Mouse (Mus musculus) cortical plate, adult 2 months (tissue): ENCODE measurements around the gene Ttc39d. TPM values are rescaled to one million over a fixed set of nuclear protein-coding genes. Genes with fewer than 3 reads are reported as not detected.
"Not testable (repeated sequence)": the region's sequence is repeated elsewhere in the genome, so short reads cannot be mapped to it uniquely, and the experiment has no call there.

Experiments
- H3K27ac ChIP-seq: fragments of 200-500 bp; 2 replicates; pipeline ENCODE4 v1.5.1; 2012; ENCODE audit warnings: low read length, control low read depth, inconsistent platforms; ENCODE audit not compliant: insufficient read depth
- H3K4me1 ChIP-seq: fragments of 200-500 bp; 2 replicates; pipeline ENCODE4 v1.6.1; 2011; ENCODE audit warnings: low read length; ENCODE audit not compliant: control insufficient read depth, insufficient read depth
- H3K4me3 ChIP-seq: fragments of 200-500 bp; 2 replicates; pipeline ENCODE4 v1.5.1; 2011; ENCODE audit warnings: mild to moderate bottlenecking, low read length, control low read depth; ENCODE audit not compliant: insufficient read depth
- CTCF ChIP-seq: fragments of 200-500 bp; IDR thresholded peaks from 2 replicates; pipeline ENCODE4 v1.5.1; 2011; ENCODE audit warnings: mild to moderate bottlenecking, control low read depth, low read length; ENCODE audit not compliant: insufficient read depth; ENCODE audit errors: extremely low read depth
- POLR2A ChIP-seq: fragments of 200-500 bp; IDR thresholded peaks from 2 replicates; pipeline ENCODE4 v1.6.1; 2011; ENCODE audit warnings: mild to moderate bottlenecking, low read length, control low read depth; ENCODE audit not compliant: insufficient read depth; ENCODE audit errors: extremely low read depth
- polyA plus RNA-seq: library from polyadenylated mRNA; depleted of rRNA; stranded (reverse); fragments of >200 nt; gene quantifications from 2 replicates; pipeline ENCODE4 v1.2.3, GENCODE M21; 2012

Gene Ttc39d
- polyA plus RNA-seq, 1 experiment, result 0.08 TPM

DNA sequence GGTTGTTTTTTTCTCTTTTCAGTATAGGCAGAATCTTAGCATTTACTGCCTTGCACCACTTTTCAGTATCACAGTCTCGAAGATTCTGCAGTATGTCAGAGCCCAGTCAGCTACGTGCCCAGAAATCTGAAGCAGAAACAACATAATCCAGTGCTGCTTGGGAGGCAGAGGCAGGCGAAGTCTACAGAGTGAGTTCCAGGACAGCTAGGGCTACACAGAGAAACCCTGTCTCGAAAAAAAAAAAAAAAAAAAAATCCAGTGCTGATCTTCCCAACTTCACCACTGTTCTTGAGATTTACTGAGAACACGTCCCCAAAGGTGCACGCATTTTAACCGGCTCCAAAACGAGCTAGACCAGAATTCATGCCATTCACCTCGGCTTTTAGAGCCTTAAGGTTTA lies 16.6 kb downstream of the Ttc39d start:
- Histone ChIP-seq H3K4me3 (peak overlapping the region; percentile 36), H3K4me1 (no peaks in the 10 kb centered on the region; the same call in 1 of the 2 replicates), H3K27ac (no peak overlapping the region)
- no peak for TF ChIP-seq POLR2A
- TF ChIP-seq CTCF, result no peak

DNA sequence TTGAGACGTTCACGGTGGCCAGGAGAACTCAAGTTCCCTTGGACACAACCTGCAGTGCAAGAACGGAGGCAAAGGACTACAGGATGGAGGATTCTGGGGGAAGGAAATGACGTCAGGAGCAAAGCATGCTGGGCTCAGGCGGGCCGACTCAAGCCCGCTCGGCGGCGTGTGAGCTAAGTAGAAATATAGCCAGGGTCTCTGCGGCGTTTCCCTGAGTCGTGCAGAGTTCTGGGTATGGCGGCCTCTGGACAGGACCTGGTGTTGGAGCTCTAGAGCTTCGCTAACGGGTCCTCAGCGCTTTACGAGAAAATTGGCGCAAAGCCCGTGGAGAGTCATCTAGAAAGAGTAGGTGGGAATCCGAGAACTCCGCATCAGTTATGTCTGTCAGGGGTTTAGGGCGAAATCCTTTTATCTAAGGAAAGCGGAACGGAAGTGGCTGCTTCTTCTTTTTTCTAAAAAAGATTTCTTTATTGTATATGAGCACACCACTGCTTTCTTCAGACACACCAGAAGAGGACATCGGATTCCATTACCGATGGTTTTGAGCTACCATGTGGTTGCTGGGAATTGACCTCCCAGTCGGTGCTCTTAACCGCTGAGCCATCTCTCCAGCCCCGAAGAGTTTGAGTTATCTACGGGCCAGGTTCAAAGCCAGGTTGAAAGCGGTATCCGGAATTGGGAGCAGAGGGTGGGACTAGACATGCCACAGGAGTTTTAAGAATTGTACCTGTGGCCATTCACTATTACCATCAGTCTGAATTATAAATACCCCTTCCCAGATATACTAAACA lies 17.3 kb downstream of the Ttc39d start, which contains the start of gene Gemin6:
TSS of gene Gemin6 (plus strand) at position 116 of the 791 bp plus-strand sequence.
- H3K27ac ChIP-seq, result no peak within 1 kb of the TSS
- no peaks in the 10 kb centered on the region; the same call in 1 of the 2 replicates for H3K4me1 ChIP-seq
- TF ChIP-seq CTCF, result no peak
- peak; percentile 79 for TF ChIP-seq POLR2A
- peak within 1 kb of the TSS; percentile 36 for H3K4me3 ChIP-seq

GRCm38 (mm10) chr17:80225142-80225541 lies 17.9 kb downstream of the Ttc39d start:
- not testable (repeated sequence) for H3K4me1 ChIP-seq, H3K27ac ChIP-seq
- peak overlapping the region; percentile 36; the same call in 1 of the 2 replicates for H3K4me3 ChIP-seq

GRCm38 (mm10) chr17:80229396-80229795 lies 22.1 kb downstream of the Ttc39d start:
- TF ChIP-seq CTCF (no peak), POLR2A (no peak)
- peaks cover 2% of the 10 kb centered on the region for H3K4me1 ChIP-seq
- no peak overlapping the region for H3K27ac ChIP-seq
- H3K4me3 ChIP-seq, result no peak overlapping the region

- no peak overlapping the region for H3K4me3 ChIP-seq
- no peak overlapping the region for H3K27ac ChIP-seq
- H3K4me1 ChIP-seq, result peaks cover 4% of the 10 kb centered on the region; the same call in 1 of the 2 replicates
- no peak for TF ChIP-seq POLR2A
- no peak for TF ChIP-seq CTCF
These were observed 26.6 kb downstream of the Ttc39d start for GRCm38 (mm10) chr17:80233844-80234243.

DNA sequence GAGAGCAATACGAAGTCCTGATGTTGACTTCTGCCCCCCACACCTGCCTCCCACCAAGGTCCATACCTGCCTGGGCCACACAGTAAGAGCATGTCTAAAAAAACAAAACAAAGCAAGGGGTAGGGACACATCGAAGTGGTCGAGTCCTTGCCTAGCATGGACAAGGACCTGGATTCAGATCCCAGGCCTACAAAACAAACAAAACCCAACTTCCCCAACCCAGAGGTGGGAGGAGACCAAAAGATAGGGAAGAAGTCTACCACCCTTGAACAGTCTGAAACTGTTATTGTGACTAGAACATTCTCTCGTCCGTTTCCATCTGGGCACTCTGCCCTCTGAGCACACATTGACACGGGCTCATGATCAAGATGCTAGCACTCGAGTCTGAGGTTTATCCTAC lies 27.1 kb downstream of the Ttc39d start:
- peaks cover 4% of the 10 kb centered on the region; the same call in 1 of the 2 replicates for H3K4me1 ChIP-seq
- no peak overlapping the region for H3K4me3 ChIP-seq
- H3K27ac ChIP-seq, result peak overlapping the region; percentile 53
- TF ChIP-seq CTCF (no peak), POLR2A (no peak)

DNA sequence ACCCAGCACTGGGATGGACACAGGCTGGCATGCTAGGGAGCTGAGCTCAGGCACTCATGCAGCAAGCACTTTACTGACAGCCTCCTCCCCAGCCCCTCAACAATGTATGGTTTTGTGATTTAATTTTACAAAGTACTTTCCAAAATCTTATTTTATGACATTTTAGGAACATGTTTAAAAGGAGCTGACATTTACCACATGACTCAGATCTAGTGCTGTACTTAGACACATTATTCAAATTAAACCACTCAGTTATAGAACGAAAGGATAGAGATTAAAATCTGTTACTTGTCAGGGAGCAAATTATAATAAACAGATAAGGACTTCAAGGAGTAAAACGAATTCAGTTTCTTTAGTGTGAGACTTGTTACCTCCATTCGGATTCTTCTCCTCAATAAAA lies 28.2 kb downstream of the Ttc39d start:
- TF ChIP-seq CTCF, result no peak
- TF ChIP-seq POLR2A, result 0 out of 2 replicates have a peak, but pooled peaks have one; percentile 23
- peaks cover 4% of the 10 kb centered on the region; the same call in 1 of the 2 replicates for H3K4me1 ChIP-seq
- H3K27ac ChIP-seq, result peak overlapping the region; percentile 90

GRCm38 (mm10) chr17:80236805-80237204 lies 29.5 kb downstream of the Ttc39d start:
- no peak overlapping the region for H3K4me3 ChIP-seq
- no peak for TF ChIP-seq CTCF
- TF ChIP-seq POLR2A, result no peak
- peaks cover 4% of the 10 kb centered on the region; the same call in 1 of the 2 replicates for H3K4me1 ChIP-seq
- H3K27ac ChIP-seq, result no peak overlapping the region

More for the DNA sequence above, 28.2 kb downstream of the Ttc39d start:
- H3K4me3 ChIP-seq, result no peak overlapping the region

DNA sequence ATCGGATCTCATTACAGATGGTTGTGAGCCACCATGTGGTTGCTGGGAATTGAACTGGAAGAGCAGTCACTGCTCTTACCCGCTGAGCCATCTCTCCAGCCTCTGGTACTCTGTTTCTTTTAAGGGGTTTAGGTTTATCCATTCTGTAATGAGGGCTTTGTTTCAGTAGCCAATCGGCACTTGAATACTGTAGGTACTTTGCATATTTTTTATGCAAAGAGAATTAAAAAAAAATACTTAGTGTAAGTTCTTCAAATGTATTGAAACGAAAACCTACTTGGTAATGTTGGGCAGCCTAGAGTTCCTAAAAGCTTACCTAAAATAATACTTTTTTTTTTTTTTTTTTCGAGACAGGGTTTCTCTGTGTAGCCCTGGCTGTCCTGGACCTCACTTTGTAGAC lies 30.2 kb downstream of the Ttc39d start:
- H3K27ac ChIP-seq, result no peak overlapping the region
- peaks cover 4% of the 10 kb centered on the region; the same call in 1 of the 2 replicates for H3K4me1 ChIP-seq
- no peak overlapping the region for H3K4me3 ChIP-seq
- no peak for TF ChIP-seq CTCF
- no peak for TF ChIP-seq POLR2A

DNA sequence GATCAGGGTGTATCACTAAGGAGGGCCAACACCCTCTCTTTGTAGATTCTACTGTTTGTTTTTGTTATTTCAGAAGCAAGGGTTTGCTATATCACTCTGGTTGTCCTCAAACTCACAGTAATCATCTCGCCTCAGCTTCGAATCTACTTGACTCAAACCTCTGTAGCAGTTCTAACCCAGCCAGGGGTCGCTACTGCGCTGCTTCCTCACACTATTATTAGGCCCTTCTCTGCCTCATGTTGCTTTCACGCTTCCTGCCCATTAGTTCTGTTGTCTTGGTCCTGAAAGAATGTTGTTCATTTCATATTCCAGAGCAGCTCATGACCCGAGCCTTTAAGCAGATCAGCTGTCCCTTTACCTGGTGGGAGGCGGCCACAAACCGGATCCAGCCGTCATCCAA lies 34.3 kb downstream of the Ttc39d start:
- Histone ChIP-seq H3K27ac (no peak overlapping the region), H3K4me1 (no peaks in the 10 kb centered on the region), H3K4me3 (no peak overlapping the region)
- TF ChIP-seq POLR2A (no peak), CTCF (no peak)
